Mouse (Mus musculus) embryonic facial prominence, embryonic 11.5 days (tissue): ENCODE results near the gene Naa60. TPM values are rescaled to one million over a fixed set of nuclear protein-coding genes. Genes with fewer than 3 reads are reported as not detected.

Source experiments
- ATAC-seq: fragments of 200-750 bp; cut with Nextera tagmentation; replicated peaks from 2 replicates; pipeline ENCODE4 v1.8.0; 2017; ENCODE audit warnings: low read depth; ENCODE audit not compliant: insufficient number of reproducible peaks, low FRiP score, low TSS enrichment
- DNase-seq: peaks from one replicate; pipeline ENCODE4 v3.0.0-alpha.2; 2015; ENCODE audit warnings: low spot score
- H3K27ac ChIP-seq: fragments of 300-500 bp; sonication (generic); replicated peaks from 2 replicates; pipeline ENCODE4 v1.5.1; 2014; ENCODE audit warnings: mild to moderate bottlenecking, low read depth, low read length, control low read depth
- H3K27me3 ChIP-seq: fragments of 300-500 bp; sonication (generic); 2 replicates; pipeline ENCODE4 v1.6.1; 2014; ENCODE audit warnings: mild to moderate bottlenecking, low read length, moderate library complexity, mixed read lengths; ENCODE audit not compliant: control insufficient read depth, insufficient read depth
- H3K36me3 ChIP-seq: fragments of 300-500 bp; sonication (generic); replicated peaks from 2 replicates; pipeline ENCODE4 v1.6.1; 2014; ENCODE audit warnings: low read depth, mild to moderate bottlenecking, low read length, moderate library complexity, mixed read lengths; ENCODE audit not compliant: control insufficient read depth, insufficient read depth
- H3K4me1 ChIP-seq: fragments of 300-500 bp; sonication (generic); 2 replicates; pipeline ENCODE4 v1.6.1; 2014; ENCODE audit warnings: low read length, mixed read lengths; ENCODE audit not compliant: control insufficient read depth, insufficient read depth
- H3K4me2 ChIP-seq: fragments of 300-500 bp; sonication (generic); 2 replicates; pipeline ENCODE4 v1.6.1; 2014; ENCODE audit warnings: low read depth, mild to moderate bottlenecking, control low read depth, low read length, moderate library complexity
- H3K4me3 ChIP-seq: fragments of 300-500 bp; sonication (generic); 2 replicates; pipeline ENCODE4 v1.5.1; 2014; ENCODE audit warnings: low read depth, low read length, control low read depth
- H3K9ac ChIP-seq: fragments of 300-500 bp; sonication (generic); replicated peaks from 2 replicates; pipeline ENCODE4 v1.6.1; 2014; ENCODE audit warnings: mild to moderate bottlenecking, control low read depth, low read length
- H3K9me3 ChIP-seq: fragments of 300-500 bp; sonication (generic); replicated peaks from 2 replicates; pipeline ENCODE4 v1.6.1; 2016; ENCODE audit warnings: mild to moderate bottlenecking, low read length, inconsistent platforms, mixed read lengths; ENCODE audit not compliant: control insufficient read depth
- WGBS: fragments of 180-500 bp; shearing (Covaris S2); extraction: QIAGEN DNeasy Blood & Tissue Kit; methylation state at CpG from one replicate; pipeline ENCODE4 v1.1.7; 2014; 5-methylcytosine and 5-hydroxymethylcytosine counted together
- polyA plus RNA-seq: library from polyadenylated mRNA; unstranded; fragments of >200 nt; fragmentation: Nextera tagmentation; extraction: Ambion mirVana; gene quantifications from 2 replicates; pipeline ENCODE4 v1.2.1, GENCODE M21; 2014

Gene Naa60
- polyA plus RNA-seq, 1 experiment from 2014 or later = 53.3 TPM

GRCm38 (mm10) chr16:3896046-3896445 lies 23.9 kb downstream of the Naa60 start:
- no peak for ATAC-seq
- Histone ChIP-seq H3K9me3 (no peaks in the 10 kb centered on the region), H3K9ac (no peak overlapping the region), H3K36me3 (peaks cover 6% of the 10 kb centered on the region), H3K4me2 (no peak overlapping the region), H3K27me3 (no peaks in the 10 kb centered on the region), H3K27ac (no peak overlapping the region), H3K4me3 (no peak overlapping the region), H3K4me1 (no peaks in the 10 kb centered on the region)
- 87% methylated on average over 6 of the region's 6 CpGs for WGBS
- no peak for DNase-seq

GRCm38 (mm10) chr16:3896553-3896952 lies 24.4 kb downstream of the Naa60 start:
- no peaks in the 10 kb centered on the region for H3K9me3 ChIP-seq
- no peak overlapping the region for H3K9ac ChIP-seq
- DNase-seq (no peak), ATAC-seq (no peak)
- no peaks in the 10 kb centered on the region for H3K27me3 ChIP-seq
- H3K4me2 ChIP-seq = no peak overlapping the region
- H3K36me3 ChIP-seq = peaks cover 6% of the 10 kb centered on the region
- H3K4me3 ChIP-seq = no peak overlapping the region
- no peaks in the 10 kb centered on the region for H3K4me1 ChIP-seq
- WGBS = 87% methylated on average over 1 of the region's 1 CpGs
- H3K27ac ChIP-seq = no peak overlapping the region

- H3K36me3 ChIP-seq = no peaks in the 10 kb centered on the region; the same call in 1 of the 2 replicates
- no peak for DNase-seq
- no peaks in the 10 kb centered on the region for H3K9me3 ChIP-seq
- no peaks in the 10 kb centered on the region; the same call in 1 of the 2 replicates for H3K4me1 ChIP-seq
- H3K4me3 ChIP-seq = no peak overlapping the region
- H3K9ac ChIP-seq = no peak overlapping the region
- 80% methylated on average over 2 of the region's 2 CpGs for WGBS
- ATAC-seq = no peak
- H3K27ac ChIP-seq = no peak overlapping the region
- no peaks in the 10 kb centered on the region for H3K27me3 ChIP-seq
- H3K4me2 ChIP-seq = no peak overlapping the region
Measured at GRCm38 (mm10) chr16:3907471-3907870, 35.3 kb downstream of the Naa60 start.

GRCm38 (mm10) chr16:3908537-3909111 lies 36.4 kb downstream of the Naa60 start, which contains the start of the genes 1700037C18Rik and Cluap1:
Gene 1700037C18Rik (minus strand): TSS chr16:3908689.
Gene Cluap1 (plus strand): TSS chr16:3908801.
- DNase-seq (peak; percentile 94), ATAC-seq (peak; percentile 98)
- peak within 1 kb of the TSS; percentile 56 for H3K4me3 ChIP-seq
- peak within 1 kb of the TSS; percentile 68 for H3K9ac ChIP-seq
- peak within 1 kb of the TSS; percentile 75 for H3K4me2 ChIP-seq
- no peaks in the 10 kb centered on the region for H3K9me3 ChIP-seq
- 0% methylated on average over 33 of the region's 33 CpGs for WGBS
- no peaks in the 10 kb centered on the region for H3K27me3 ChIP-seq
- H3K36me3 ChIP-seq = no peaks in the 10 kb centered on the region; the same call in 1 of the 2 replicates
- H3K4me1 ChIP-seq = no peaks in the 10 kb centered on the region; the same call in 1 of the 2 replicates
- H3K27ac ChIP-seq = no peak within 1 kb of the TSS

GRCm38 (mm10) chr16:3909118-3909517 lies 36.9 kb downstream of the Naa60 start:
- Histone ChIP-seq H3K27ac (no peak overlapping the region), H3K4me3 (peak overlapping the region; percentile 56), H3K9ac (peak overlapping the region; percentile 68), H3K27me3 (no peaks in the 10 kb centered on the region), H3K36me3 (no peaks in the 10 kb centered on the region; the same call in 1 of the 2 replicates), H3K4me1 (no peaks in the 10 kb centered on the region; the same call in 1 of the 2 replicates), H3K4me2 (peak overlapping the region; percentile 75), H3K9me3 (no peaks in the 10 kb centered on the region)
- no peak for DNase-seq
- no peak; the same call in 1 of the 2 replicates for ATAC-seq
- 12% methylated on average over 20 of the region's 20 CpGs for WGBS

GRCm38 (mm10) chr16:3920756-3921155 lies 48.6 kb downstream of the Naa60 start:
- no peak overlapping the region for H3K27ac ChIP-seq

GRCm38 (mm10) chr16:3923515-3923914 lies 51.3 kb downstream of the Naa60 start:
- Histone ChIP-seq H3K36me3 (peaks cover 3% of the 10 kb centered on the region), H3K4me2 (no peak overlapping the region), H3K4me1 (no peaks in the 10 kb centered on the region; the same call in 1 of the 2 replicates), H3K4me3 (no peak overlapping the region), H3K9me3 (no peaks in the 10 kb centered on the region), H3K9ac (no peak overlapping the region), H3K27me3 (no peaks in the 10 kb centered on the region), H3K27ac (peak overlapping the region; percentile 38; the same call in 1 of the 2 replicates)
- ATAC-seq (no peak), DNase-seq (no peak)
- 72% methylated on average over 3 of the region's 3 CpGs for WGBS

More at GRCm38 (mm10) chr16:3920756-3921155, 48.6 kb downstream of the Naa60 start:
- ATAC-seq = no peak
- Histone ChIP-seq H3K36me3 (peaks cover 3% of the 10 kb centered on the region), H3K4me3 (no peak overlapping the region), H3K27me3 (no peaks in the 10 kb centered on the region), H3K4me1 (no peaks in the 10 kb centered on the region; the same call in 1 of the 2 replicates), H3K4me2 (no peak overlapping the region), H3K9ac (no peak overlapping the region), H3K9me3 (no peaks in the 10 kb centered on the region)
- DNase-seq = no peak
- WGBS = 90% methylated on average over 2 of the region's 2 CpGs

- Histone ChIP-seq H3K27me3 (no peaks in the 10 kb centered on the region), H3K9me3 (no peaks in the 10 kb centered on the region), H3K36me3 (peaks cover 3% of the 10 kb centered on the region), H3K4me2 (no peak overlapping the region), H3K27ac (peak overlapping the region; percentile 38), H3K4me3 (no peak overlapping the region), H3K4me1 (no peaks in the 10 kb centered on the region; the same call in 1 of the 2 replicates), H3K9ac (no peak overlapping the region)
- ATAC-seq (peak; percentile 86), DNase-seq (peak; percentile 84)
- WGBS = 37% methylated on average over 4 of the region's 4 CpGs
Measured at GRCm38 (mm10) chr16:3923966-3924365, 51.8 kb downstream of the Naa60 start.
